Mouse (Mus musculus): ENCODE results near the gene C1ql4. TPM values are rescaled to one million over a fixed set of nuclear protein-coding genes. Genes with fewer than 3 reads are reported as not detected.

Gene C1ql4
- polyA plus RNA-seq, 1 experiment from 2014 or later, result 0.22 TPM

GRCm38 (mm10) chr15:99111139-99111538 is 23.5 kb upstream of the C1ql4 start:
- Histone ChIP-seq H3K4me3 (ENCODE audit: low read depth, low read length) (no peak overlapping the region), H3K27me3 (ENCODE audit: control insufficient read depth, insufficient read depth, low read length) (no peaks in the 10 kb centered on the region), H3K4me2 (replicated peaks; ENCODE audit: low read depth, low read length) (no peak overlapping the region), H3K4me1 (ENCODE audit: control insufficient read depth, insufficient read depth, low read length) (no peaks in the 10 kb centered on the region), H3K9ac (replicated peaks; ENCODE audit: low read depth, low read length) (no peak overlapping the region), H3K36me3 (ENCODE audit: control insufficient read depth, insufficient read depth, low read length) (no peaks in the 10 kb centered on the region), H3K27ac (ENCODE audit: low read length) (no peak overlapping the region), H3K9me3 (ENCODE audit: control insufficient read depth, low read depth, low read length) (no peaks in the 10 kb centered on the region)
- ATAC-seq (ENCODE audit: insufficient number of reproducible peaks, insufficient read depth, low FRiP score, low read depth), result no peak
- 85% methylated on average over 3 of the region's 3 CpGs for WGBS

GRCm38 (mm10) chr15:99107866-99108265 is 20.2 kb upstream of the C1ql4 start:
- 78% methylated on average over 3 of the region's 3 CpGs for WGBS

GRCm38 (mm10) chr15:99105238-99105637 is 17.6 kb upstream of the C1ql4 start:
- Histone ChIP-seq H3K4me2 (replicated peaks; ENCODE audit: low read depth, low read length) (no peak overlapping the region), H3K9me3 (ENCODE audit: control insufficient read depth, low read depth, low read length) (no peaks in the 10 kb centered on the region), H3K4me3 (ENCODE audit: low read depth, low read length) (no peak overlapping the region), H3K27me3 (ENCODE audit: control insufficient read depth, insufficient read depth, low read length) (no peaks in the 10 kb centered on the region), H3K4me1 (ENCODE audit: control insufficient read depth, insufficient read depth, low read length) (no peaks in the 10 kb centered on the region), H3K36me3 (ENCODE audit: control insufficient read depth, insufficient read depth, low read length) (no peaks in the 10 kb centered on the region), H3K9ac (replicated peaks; ENCODE audit: low read depth, low read length) (no peak overlapping the region), H3K27ac (ENCODE audit: low read length) (no peak overlapping the region)
- 36% methylated on average over 7 of the region's 7 CpGs for WGBS
- no peak for ATAC-seq (ENCODE audit: insufficient number of reproducible peaks, insufficient read depth, low FRiP score, low read depth)

More at GRCm38 (mm10) chr15:99107866-99108265, 20.2 kb upstream of the C1ql4 start:
- Histone ChIP-seq H3K4me3 (ENCODE audit: low read depth, low read length) (no peak overlapping the region), H3K27me3 (ENCODE audit: control insufficient read depth, insufficient read depth, low read length) (no peaks in the 10 kb centered on the region), H3K9ac (replicated peaks; ENCODE audit: low read depth, low read length) (no peak overlapping the region), H3K4me2 (replicated peaks; ENCODE audit: low read depth, low read length) (no peak overlapping the region), H3K9me3 (ENCODE audit: control insufficient read depth, low read depth, low read length) (no peaks in the 10 kb centered on the region), H3K27ac (ENCODE audit: low read length) (no peak overlapping the region), H3K36me3 (ENCODE audit: control insufficient read depth, insufficient read depth, low read length) (no peaks in the 10 kb centered on the region), H3K4me1 (ENCODE audit: control insufficient read depth, insufficient read depth, low read length) (no peaks in the 10 kb centered on the region)
- no peak for ATAC-seq (ENCODE audit: insufficient number of reproducible peaks, insufficient read depth, low FRiP score, low read depth)

GRCm38 (mm10) chr15:99099984-99100383 is 12.4 kb upstream of the C1ql4 start:
- Histone ChIP-seq H3K4me1 (ENCODE audit: control insufficient read depth, insufficient read depth, low read length) (peaks cover 24% of the 10 kb centered on the region; the same call in 1 of the 2 replicates), H3K27me3 (ENCODE audit: control insufficient read depth, insufficient read depth, low read length) (peaks cover 42% of the 10 kb centered on the region), H3K4me2 (replicated peaks; ENCODE audit: low read depth, low read length) (peak overlapping the region; percentile 16), H3K27ac (ENCODE audit: low read length) (no peak overlapping the region), H3K36me3 (ENCODE audit: control insufficient read depth, insufficient read depth, low read length) (no peaks in the 10 kb centered on the region), H3K4me3 (ENCODE audit: low read depth, low read length) (peak overlapping the region; percentile 34; the same call in 1 of the 2 replicates), H3K9ac (replicated peaks; ENCODE audit: low read depth, low read length) (no peak overlapping the region), H3K9me3 (ENCODE audit: control insufficient read depth, low read depth, low read length) (no peaks in the 10 kb centered on the region)
- ATAC-seq (ENCODE audit: insufficient number of reproducible peaks, insufficient read depth, low FRiP score, low read depth), result no peak
- 58% methylated on average over 3 of the region's 3 CpGs for WGBS

GRCm38 (mm10) chr15:99099139-99099556 is 11.5 kb upstream of the C1ql4 start:
- ATAC-seq (ENCODE audit: insufficient number of reproducible peaks, insufficient read depth, low FRiP score, low read depth), result peak; percentile 90
- WGBS, result 2% methylated on average over 15 of the region's 15 CpGs

GRCm38 (mm10) chr15:99098493-99098861 is 10.9 kb upstream of the C1ql4 start:
- Histone ChIP-seq H3K4me2 (replicated peaks; ENCODE audit: low read depth, low read length) (peak overlapping the region; percentile 60), H3K36me3 (ENCODE audit: control insufficient read depth, insufficient read depth, low read length) (no peaks in the 10 kb centered on the region), H3K9me3 (ENCODE audit: control insufficient read depth, low read depth, low read length) (no peaks in the 10 kb centered on the region), H3K9ac (replicated peaks; ENCODE audit: low read depth, low read length) (no peak overlapping the region), H3K27ac (ENCODE audit: low read length) (no peak overlapping the region), H3K4me1 (ENCODE audit: control insufficient read depth, insufficient read depth, low read length) (peaks cover 31% of the 10 kb centered on the region), H3K4me3 (ENCODE audit: low read depth, low read length) (peak overlapping the region; percentile 34), H3K27me3 (ENCODE audit: control insufficient read depth, insufficient read depth, low read length) (peaks cover 53% of the 10 kb centered on the region)
- 0 out of 2 replicates have a peak, but pooled peaks have one; percentile 7 for ATAC-seq (ENCODE audit: insufficient number of reproducible peaks, insufficient read depth, low FRiP score, low read depth)
- WGBS, result 1% methylated on average over 9 of the region's 9 CpGs

More at GRCm38 (mm10) chr15:99099139-99099556, 11.5 kb upstream of the C1ql4 start:
- Histone ChIP-seq H3K27me3 (ENCODE audit: control insufficient read depth, insufficient read depth, low read length) (peaks cover 48% of the 10 kb centered on the region), H3K9me3 (ENCODE audit: control insufficient read depth, low read depth, low read length) (no peaks in the 10 kb centered on the region), H3K36me3 (ENCODE audit: control insufficient read depth, insufficient read depth, low read length) (no peaks in the 10 kb centered on the region), H3K9ac (replicated peaks; ENCODE audit: low read depth, low read length) (no peak overlapping the region), H3K27ac (ENCODE audit: low read length) (peak overlapping the region; percentile 73; the same call in 1 of the 2 replicates), H3K4me2 (replicated peaks; ENCODE audit: low read depth, low read length) (peak overlapping the region; percentile 60; the same call in 1 of the 2 replicates), H3K4me1 (ENCODE audit: control insufficient read depth, insufficient read depth, low read length) (peaks cover 27% of the 10 kb centered on the region; the same call in 1 of the 2 replicates), H3K4me3 (ENCODE audit: low read depth, low read length) (peak overlapping the region; percentile 34; the same call in 1 of the 2 replicates)

GRCm38 (mm10) chr15:99097840-99098492 is 10.3 kb upstream of the C1ql4 start:
- no peaks in the 10 kb centered on the region for H3K9me3 ChIP-seq (ENCODE audit: control insufficient read depth, low read depth, low read length)
- no peak overlapping the region for H3K9ac ChIP-seq (replicated peaks; ENCODE audit: low read depth, low read length)
- H3K4me2 ChIP-seq (replicated peaks; ENCODE audit: low read depth, low read length), result peak overlapping the region; percentile 60
- ATAC-seq (ENCODE audit: insufficient number of reproducible peaks, insufficient read depth, low FRiP score, low read depth), result no peak
- peaks cover 31% of the 10 kb centered on the region for H3K4me1 ChIP-seq (ENCODE audit: control insufficient read depth, insufficient read depth, low read length)
- peak overlapping the region; percentile 34 for H3K4me3 ChIP-seq (ENCODE audit: low read depth, low read length)
- peaks cover 58% of the 10 kb centered on the region for H3K27me3 ChIP-seq (ENCODE audit: control insufficient read depth, insufficient read depth, low read length)
- H3K36me3 ChIP-seq (ENCODE audit: control insufficient read depth, insufficient read depth, low read length), result no peaks in the 10 kb centered on the region
- no peak overlapping the region for H3K27ac ChIP-seq (ENCODE audit: low read length)
- WGBS, result under 1% methylated on average over 39 of the region's 39 CpGs

- peaks cover 31% of the 10 kb centered on the region for H3K4me1 ChIP-seq (ENCODE audit: control insufficient read depth, insufficient read depth, low read length)
- ATAC-seq (ENCODE audit: insufficient number of reproducible peaks, insufficient read depth, low FRiP score, low read depth), result no peak
- under 1% methylated on average over 57 of the region's 58 CpGs for whole genome bisulfite sequencing
- peaks cover 65% of the 10 kb centered on the region for H3K27me3 ChIP-seq (ENCODE audit: control insufficient read depth, insufficient read depth, low read length)
- H3K36me3 ChIP-seq (ENCODE audit: control insufficient read depth, insufficient read depth, low read length), result no peaks in the 10 kb centered on the region
- H3K4me2 ChIP-seq (replicated peaks; ENCODE audit: low read depth, low read length), result peak overlapping the region; percentile 60
- H3K9ac ChIP-seq (replicated peaks; ENCODE audit: low read depth, low read length), result 0 out of 2 replicates have a peak overlapping the region, but pooled peaks have one; percentile 18
- no peak overlapping the region for H3K27ac ChIP-seq (ENCODE audit: low read length)
- H3K4me3 ChIP-seq (ENCODE audit: low read depth, low read length), result peak overlapping the region; percentile 34
- H3K9me3 ChIP-seq (ENCODE audit: control insufficient read depth, low read depth, low read length), result no peaks in the 10 kb centered on the region
Measured at GRCm38 (mm10) chr15:99096831-99097500, 9.3 kb upstream of the C1ql4 start.
